Mouse (Mus musculus): ENCODE data around the gene Zbtb20. TPM values are rescaled to one million over a fixed set of nuclear protein-coding genes. Genes with fewer than 3 reads are reported as not detected.

The Zbtb20 gene
- polyA plus RNA-seq, 1 experiment, result 4.0 TPM

- TF ChIP-seq FOSL1 (IDR thresholded peaks at IDR 0.05; ENCODE audit: insufficient read depth, low read length, poor library complexity, severe bottlenecking), result no peak
- no peak for TF ChIP-seq CEBPB (IDR thresholded peaks at IDR 0.05; ENCODE audit: low read depth)
- TF ChIP-seq USF1 (IDR thresholded peaks at IDR 0.05; ENCODE audit: low read depth), result no peak
- TF ChIP-seq MYOD1 (IDR thresholded peaks at IDR 0.05; ENCODE audit: control insufficient read depth, insufficient read length, low read depth), result no peak
- no peak for TF ChIP-seq MAX (IDR thresholded peaks at IDR 0.05)
- no peak for TF ChIP-seq MYOG (IDR thresholded peaks at IDR 0.05; ENCODE audit: control insufficient read depth, extremely low read depth, insufficient read length)
- no peak for TF ChIP-seq CTCF (IDR thresholded peaks at IDR 0.05; ENCODE audit: control insufficient read depth, insufficient read depth, insufficient read length)
- H3K27me3 ChIP-seq (ENCODE audit: control insufficient read depth, insufficient read depth, insufficient read length), result no peaks in the 10 kb centered on the region
- H3K4me3 ChIP-seq (ENCODE audit: insufficient read depth, poor library complexity, severe bottlenecking), result no peak overlapping the region
- no peak overlapping the region for H3ac ChIP-seq (ENCODE audit: control insufficient read depth, insufficient read length, low read depth)
- no peaks in the 10 kb centered on the region for H3K79me2 ChIP-seq (ENCODE audit: control insufficient read depth, insufficient read depth)
- no peaks in the 10 kb centered on the region for H3K36me3 ChIP-seq (ENCODE audit: control insufficient read depth, insufficient read depth)
- no peaks in the 10 kb centered on the region for H3K79me3 ChIP-seq (ENCODE audit: low read depth)
Observed at GRCm38 (mm10) chr16:43094161-43094560, 218.5 kb downstream of the Zbtb20 start.

- Histone ChIP-seq H3K36me3 (ENCODE audit: control insufficient read depth, insufficient read depth) (no peaks in the 10 kb centered on the region), H3K4me3 (ENCODE audit: insufficient read depth, poor library complexity, severe bottlenecking) (no peak overlapping the region), H3K79me2 (ENCODE audit: control insufficient read depth, insufficient read depth) (no peaks in the 10 kb centered on the region), H3K79me3 (ENCODE audit: low read depth) (no peaks in the 10 kb centered on the region), H3K27me3 (ENCODE audit: control insufficient read depth, insufficient read depth, insufficient read length) (no peaks in the 10 kb centered on the region), H3ac (ENCODE audit: control insufficient read depth, insufficient read length, low read depth) (no peak overlapping the region)
- TF ChIP-seq CEBPB (IDR thresholded peaks at IDR 0.05; ENCODE audit: low read depth), result no peak
- no peak for TF ChIP-seq MAX (IDR thresholded peaks at IDR 0.05)
- TF ChIP-seq FOSL1 (IDR thresholded peaks at IDR 0.05; ENCODE audit: insufficient read depth, low read length, poor library complexity, severe bottlenecking), result no peak
- TF ChIP-seq MYOG (IDR thresholded peaks at IDR 0.05; ENCODE audit: control insufficient read depth, extremely low read depth, insufficient read length), result no peak
- no peak for TF ChIP-seq CTCF (IDR thresholded peaks at IDR 0.05; ENCODE audit: control insufficient read depth, insufficient read depth, insufficient read length)
- no peak for TF ChIP-seq MYOD1 (IDR thresholded peaks at IDR 0.05; ENCODE audit: control insufficient read depth, insufficient read length, low read depth)
- TF ChIP-seq USF1 (IDR thresholded peaks at IDR 0.05; ENCODE audit: low read depth), result no peak
Observed at GRCm38 (mm10) chr16:43094756-43095155, 219.1 kb downstream of the Zbtb20 start.

- H3K36me3 ChIP-seq (ENCODE audit: control insufficient read depth, insufficient read depth), result no peaks in the 10 kb centered on the region
- H3K4me3 ChIP-seq (ENCODE audit: insufficient read depth, poor library complexity, severe bottlenecking), result no peak overlapping the region
- no peak overlapping the region for H3ac ChIP-seq (ENCODE audit: control insufficient read depth, insufficient read length, low read depth)
- H3K79me3 ChIP-seq (ENCODE audit: low read depth), result no peaks in the 10 kb centered on the region
- no peaks in the 10 kb centered on the region for H3K27me3 ChIP-seq (ENCODE audit: control insufficient read depth, insufficient read depth, insufficient read length)
- TF ChIP-seq USF1 (IDR thresholded peaks at IDR 0.05; ENCODE audit: low read depth) (no peak), MYOD1 (IDR thresholded peaks at IDR 0.05; ENCODE audit: control insufficient read depth, insufficient read length, low read depth) (no peak), MYOG (IDR thresholded peaks at IDR 0.05; ENCODE audit: control insufficient read depth, extremely low read depth, insufficient read length) (no peak), CTCF (IDR thresholded peaks at IDR 0.05; ENCODE audit: control insufficient read depth, insufficient read depth, insufficient read length) (no peak)
- no peaks in the 10 kb centered on the region for H3K79me2 ChIP-seq (ENCODE audit: control insufficient read depth, insufficient read depth)
Observed at GRCm38 (mm10) chr16:43096040-43096439, 220.4 kb downstream of the Zbtb20 start.

GRCm38 (mm10) chr16:43098153-43098552 lies 222.5 kb downstream of the Zbtb20 start:
- Histone ChIP-seq H3K36me3 (ENCODE audit: control insufficient read depth, insufficient read depth) (no peaks in the 10 kb centered on the region), H3K27me3 (ENCODE audit: control insufficient read depth, insufficient read depth, insufficient read length) (no peaks in the 10 kb centered on the region), H3ac (ENCODE audit: control insufficient read depth, insufficient read length, low read depth) (no peak overlapping the region), H3K79me2 (ENCODE audit: control insufficient read depth, insufficient read depth) (no peaks in the 10 kb centered on the region), H3K79me3 (ENCODE audit: low read depth) (no peaks in the 10 kb centered on the region), H3K4me3 (ENCODE audit: insufficient read depth, poor library complexity, severe bottlenecking) (no peak overlapping the region)
- TF ChIP-seq MAX (IDR thresholded peaks at IDR 0.05), result no peak
- TF ChIP-seq CEBPB (IDR thresholded peaks at IDR 0.05; ENCODE audit: low read depth), result no peak
- TF ChIP-seq FOSL1 (IDR thresholded peaks at IDR 0.05; ENCODE audit: insufficient read depth, low read length, poor library complexity, severe bottlenecking), result no peak
- TF ChIP-seq MYOG (IDR thresholded peaks at IDR 0.05; ENCODE audit: control insufficient read depth, extremely low read depth, insufficient read length), result no peak
- TF ChIP-seq CTCF (IDR thresholded peaks at IDR 0.05; ENCODE audit: control insufficient read depth, insufficient read depth, insufficient read length), result no peak
- no peak for TF ChIP-seq MYOD1 (IDR thresholded peaks at IDR 0.05; ENCODE audit: control insufficient read depth, insufficient read length, low read depth)
- no peak for TF ChIP-seq USF1 (IDR thresholded peaks at IDR 0.05; ENCODE audit: low read depth)

GRCm38 (mm10) chr16:43098666-43099065 lies 223.0 kb downstream of the Zbtb20 start:
- Histone ChIP-seq H3K27me3 (ENCODE audit: control insufficient read depth, insufficient read depth, insufficient read length) (no peaks in the 10 kb centered on the region), H3K79me3 (ENCODE audit: low read depth) (no peaks in the 10 kb centered on the region), H3K36me3 (ENCODE audit: control insufficient read depth, insufficient read depth) (no peaks in the 10 kb centered on the region), H3K79me2 (ENCODE audit: control insufficient read depth, insufficient read depth) (no peaks in the 10 kb centered on the region), H3K4me3 (ENCODE audit: insufficient read depth, poor library complexity, severe bottlenecking) (no peak overlapping the region), H3ac (ENCODE audit: control insufficient read depth, insufficient read length, low read depth) (no peak overlapping the region)
- TF ChIP-seq MYOD1 (IDR thresholded peaks at IDR 0.05; ENCODE audit: control insufficient read depth, insufficient read length, low read depth), result no peak
- TF ChIP-seq CEBPB (IDR thresholded peaks at IDR 0.05; ENCODE audit: low read depth), result no peak
- no peak for TF ChIP-seq FOSL1 (IDR thresholded peaks at IDR 0.05; ENCODE audit: insufficient read depth, low read length, poor library complexity, severe bottlenecking)
- TF ChIP-seq USF1 (IDR thresholded peaks at IDR 0.05; ENCODE audit: low read depth), result no peak
- no peak for TF ChIP-seq MAX (IDR thresholded peaks at IDR 0.05)
- no peak for TF ChIP-seq MYOG (IDR thresholded peaks at IDR 0.05; ENCODE audit: control insufficient read depth, extremely low read depth, insufficient read length)
- TF ChIP-seq CTCF (IDR thresholded peaks at IDR 0.05; ENCODE audit: control insufficient read depth, insufficient read depth, insufficient read length), result no peak

GRCm38 (mm10) chr16:43111288-43111687 lies 235.6 kb downstream of the Zbtb20 start:
- no peak overlapping the region for H3ac ChIP-seq (ENCODE audit: control insufficient read depth, insufficient read length, low read depth)
- no peak overlapping the region for H3K4me3 ChIP-seq (ENCODE audit: insufficient read depth, poor library complexity, severe bottlenecking)
- no peaks in the 10 kb centered on the region for H3K79me3 ChIP-seq (ENCODE audit: low read depth)
- H3K27me3 ChIP-seq (ENCODE audit: control insufficient read depth, insufficient read depth, insufficient read length), result no peaks in the 10 kb centered on the region
- no peaks in the 10 kb centered on the region for H3K36me3 ChIP-seq (ENCODE audit: control insufficient read depth, insufficient read depth)
- no peaks in the 10 kb centered on the region for H3K79me2 ChIP-seq (ENCODE audit: control insufficient read depth, insufficient read depth)
- no peak for TF ChIP-seq CTCF (IDR thresholded peaks at IDR 0.05; ENCODE audit: control insufficient read depth, insufficient read depth, insufficient read length)
- TF ChIP-seq MYOG (IDR thresholded peaks at IDR 0.05; ENCODE audit: control insufficient read depth, extremely low read depth, insufficient read length), result no peak
- TF ChIP-seq MYOD1 (IDR thresholded peaks at IDR 0.05; ENCODE audit: control insufficient read depth, insufficient read length, low read depth), result no peak
- no peak for TF ChIP-seq MAX (IDR thresholded peaks at IDR 0.05)
- TF ChIP-seq FOSL1 (IDR thresholded peaks at IDR 0.05; ENCODE audit: insufficient read depth, low read length, poor library complexity, severe bottlenecking), result no peak
- no peak for TF ChIP-seq USF1 (IDR thresholded peaks at IDR 0.05; ENCODE audit: low read depth)
- no peak for TF ChIP-seq CEBPB (IDR thresholded peaks at IDR 0.05; ENCODE audit: low read depth)

Measured in C2C12 (cell line).